Mouse (Mus musculus): ENCODE results near the gene Bicral. TPM values are rescaled to one million over a fixed set of nuclear protein-coding genes. Genes with fewer than 3 reads are reported as not detected.

Bicral gene
- polyA plus RNA-seq, 2 experiments, result 5.4 to 17.7 TPM

GRCm38 (mm10) chr17:46810672-46811071, 47.6 kb downstream of the Bicral start:
- ATAC-seq (ENCODE audit: low FRiP score, low read depth) (no peak), DNase-seq (ENCODE audit: low spot score) (no peak)
- H3K4me3 ChIP-seq (replicated peaks; ENCODE audit: low read length), result no peak overlapping the region
- no peak for TF ChIP-seq POLR2A (IDR thresholded peaks at IDR 0.05; ENCODE audit: borderline replicate concordance, extremely low read depth, insufficient read depth, insufficient read length)
- WGBS, result 93% methylated on average over 3 of the region's 3 CpGs
- H3K4me1 ChIP-seq (ENCODE audit: control insufficient read depth, insufficient read depth, low read length), result no peaks in the 10 kb centered on the region
- H3K9ac ChIP-seq (ENCODE audit: low read depth, low read length, severe bottlenecking), result no peak overlapping the region
- H3K27ac ChIP-seq (replicated peaks; ENCODE audit: low read depth, low read length), result no peak overlapping the region
- H3K36me3 ChIP-seq (ENCODE audit: control insufficient read depth, insufficient read depth, low read length), result peaks cover 68% of the 10 kb centered on the region
- H3K9me3 ChIP-seq (ENCODE audit: control insufficient read depth, low read length), result no peaks in the 10 kb centered on the region
- H3K27me3 ChIP-seq (ENCODE audit: control insufficient read depth, insufficient read depth, low read length), result no peaks in the 10 kb centered on the region
- H3K4me2 ChIP-seq (replicated peaks; ENCODE audit: low read depth, low read length, severe bottlenecking), result no peak overlapping the region

- ATAC-seq (ENCODE audit: low FRiP score, low read depth), result no peak
- no peak for TF ChIP-seq POLR2A (IDR thresholded peaks at IDR 0.05; ENCODE audit: borderline replicate concordance, extremely low read depth, insufficient read depth, insufficient read length)
- Histone ChIP-seq H3K27ac (replicated peaks; ENCODE audit: low read depth, low read length) (no peak overlapping the region), H3K9ac (ENCODE audit: low read depth, low read length, severe bottlenecking) (no peak overlapping the region), H3K27me3 (ENCODE audit: control insufficient read depth, insufficient read depth, low read length) (no peaks in the 10 kb centered on the region), H3K4me3 (replicated peaks; ENCODE audit: low read length) (no peak overlapping the region), H3K4me2 (replicated peaks; ENCODE audit: low read depth, low read length, severe bottlenecking) (no peak overlapping the region), H3K4me1 (ENCODE audit: control insufficient read depth, insufficient read depth, low read length) (no peaks in the 10 kb centered on the region), H3K9me3 (ENCODE audit: control insufficient read depth, low read length) (no peaks in the 10 kb centered on the region), H3K36me3 (ENCODE audit: control insufficient read depth, insufficient read depth, low read length) (peaks cover 72% of the 10 kb centered on the region)
- 91% methylated on average over 6 of the region's 6 CpGs for WGBS
- no peak for DNase-seq (ENCODE audit: low spot score)
Observed at GRCm38 (mm10) chr17:46809131-46809830, 49.0 kb downstream of the Bicral start.

GRCm38 (mm10) chr17:46808376-46808775, 49.9 kb downstream of the Bicral start:
- TF ChIP-seq POLR2A (IDR thresholded peaks at IDR 0.05; ENCODE audit: borderline replicate concordance, extremely low read depth, insufficient read depth, insufficient read length), result no peak
- ATAC-seq (ENCODE audit: low FRiP score, low read depth) (no peak), DNase-seq (ENCODE audit: low spot score) (no peak)
- Histone ChIP-seq H3K9ac (ENCODE audit: low read depth, low read length, severe bottlenecking) (no peak overlapping the region), H3K4me2 (replicated peaks; ENCODE audit: low read depth, low read length, severe bottlenecking) (no peak overlapping the region), H3K27ac (replicated peaks; ENCODE audit: low read depth, low read length) (no peak overlapping the region), H3K4me3 (replicated peaks; ENCODE audit: low read length) (no peak overlapping the region), H3K27me3 (ENCODE audit: control insufficient read depth, insufficient read depth, low read length) (no peaks in the 10 kb centered on the region), H3K4me1 (ENCODE audit: control insufficient read depth, insufficient read depth, low read length) (no peaks in the 10 kb centered on the region), H3K36me3 (ENCODE audit: control insufficient read depth, insufficient read depth, low read length) (peaks cover 66% of the 10 kb centered on the region), H3K9me3 (ENCODE audit: control insufficient read depth, low read length) (no peaks in the 10 kb centered on the region)
- WGBS, result 86% methylated on average over 10 of the region's 10 CpGs

- 90% methylated on average over 6 of the region's 6 CpGs for WGBS
- TF ChIP-seq POLR2A (IDR thresholded peaks at IDR 0.05; ENCODE audit: borderline replicate concordance, extremely low read depth, insufficient read depth, insufficient read length), result no peak
- ATAC-seq (ENCODE audit: low FRiP score, low read depth) (no peak), DNase-seq (ENCODE audit: low spot score) (no peak)
- no peak overlapping the region for H3K9ac ChIP-seq (ENCODE audit: low read depth, low read length, severe bottlenecking)
- H3K36me3 ChIP-seq (ENCODE audit: control insufficient read depth, insufficient read depth, low read length), result peaks cover 63% of the 10 kb centered on the region
- H3K27ac ChIP-seq (replicated peaks; ENCODE audit: low read depth, low read length), result no peak overlapping the region
- no peaks in the 10 kb centered on the region for H3K9me3 ChIP-seq (ENCODE audit: control insufficient read depth, low read length)
- H3K27me3 ChIP-seq (ENCODE audit: control insufficient read depth, insufficient read depth, low read length), result no peaks in the 10 kb centered on the region
- no peak overlapping the region for H3K4me3 ChIP-seq (replicated peaks; ENCODE audit: low read length)
- H3K4me2 ChIP-seq (replicated peaks; ENCODE audit: low read depth, low read length, severe bottlenecking), result no peak overlapping the region
- H3K4me1 ChIP-seq (ENCODE audit: control insufficient read depth, insufficient read depth, low read length), result no peaks in the 10 kb centered on the region
Observed at GRCm38 (mm10) chr17:46801761-46802160, 56.5 kb downstream of the Bicral start.

- no peak for TF ChIP-seq POLR2A (IDR thresholded peaks at IDR 0.05; ENCODE audit: borderline replicate concordance, extremely low read depth, insufficient read depth, insufficient read length)
- Histone ChIP-seq H3K9ac (ENCODE audit: low read depth, low read length, severe bottlenecking) (no peak overlapping the region), H3K27me3 (ENCODE audit: control insufficient read depth, insufficient read depth, low read length) (no peaks in the 10 kb centered on the region), H3K4me2 (replicated peaks; ENCODE audit: low read depth, low read length, severe bottlenecking) (no peak overlapping the region), H3K4me3 (replicated peaks; ENCODE audit: low read length) (no peak overlapping the region), H3K9me3 (ENCODE audit: control insufficient read depth, low read length) (no peaks in the 10 kb centered on the region), H3K36me3 (ENCODE audit: control insufficient read depth, insufficient read depth, low read length) (peaks cover 48% of the 10 kb centered on the region), H3K27ac (replicated peaks; ENCODE audit: low read depth, low read length) (no peak overlapping the region), H3K4me1 (ENCODE audit: control insufficient read depth, insufficient read depth, low read length) (no peaks in the 10 kb centered on the region)
- DNase-seq (ENCODE audit: low spot score) (no peak), ATAC-seq (ENCODE audit: low FRiP score, low read depth) (no peak)
- WGBS, result 81% methylated on average over 10 of the region's 10 CpGs
Observed at GRCm38 (mm10) chr17:46799680-46800079, 58.6 kb downstream of the Bicral start.
